Mouse (Mus musculus): ENCODE measurements at regions not wholly inside any gene's neighbourhood (a gene's known extent, or its start where the extent isn't known, plus 50 kb on each side); places are given as distances from the start of the nearest gene placed in this dataset.

GRCm38 (mm10) chr1:18668901-18669300 lies 404.0 kb upstream of the Defb41 start:
- no peak for DNase-seq (ENCODE audit: low spot score in 2 of 2)

GRCm38 (mm10) chr1:18668265-18668664 lies 403.3 kb upstream of the Defb41 start:
- DNase-seq (ENCODE audit: low spot score in 2 of 2): no peak

DNA sequence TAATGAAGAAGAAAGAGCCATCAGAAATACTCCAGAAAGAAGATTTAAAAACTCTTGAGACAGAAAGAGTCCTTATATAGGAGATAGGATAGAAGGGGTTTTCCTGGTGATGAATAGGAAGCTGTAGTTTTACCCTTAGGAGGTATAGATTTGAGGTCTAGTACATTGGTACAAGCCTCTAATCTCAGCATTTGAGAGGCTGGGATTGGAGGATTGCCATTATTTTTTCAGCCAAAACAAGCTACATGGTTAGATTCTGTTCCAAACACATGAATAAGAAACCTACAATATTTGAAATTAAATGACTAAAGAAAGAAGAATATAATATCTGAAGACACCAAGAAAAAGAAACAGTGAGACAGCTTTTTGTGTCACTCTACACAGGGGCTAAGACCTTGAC lies 375.9 kb upstream of the Defb41 start:
- no peak for DNase-seq (ENCODE audit: low spot score in 2 of 2)

- no peak for DNase-seq (ENCODE audit: low spot score in 2 of 2)
Measured at GRCm38 (mm10) chr1:18639460-18640300, 374.7 kb upstream of the Defb41 start.

DNA sequence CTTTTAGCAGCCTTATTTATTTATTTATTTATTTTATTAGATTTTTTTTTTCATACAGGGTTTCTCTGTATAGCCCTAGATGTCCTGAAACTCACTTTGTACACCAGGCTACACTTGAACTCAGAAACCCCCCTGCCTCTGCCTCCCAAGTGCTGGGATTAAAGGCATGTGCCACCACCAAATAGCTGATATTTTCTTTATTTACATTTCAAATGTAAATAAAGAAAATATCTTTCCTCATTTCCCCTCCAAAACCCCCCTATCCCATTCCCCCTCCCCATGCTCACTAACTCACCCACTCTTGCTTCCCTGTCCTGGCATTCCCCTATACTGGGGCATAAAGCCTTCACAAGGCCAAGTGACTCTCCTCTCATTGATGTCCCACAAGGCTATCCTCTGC lies 372.4 kb upstream of the Defb41 start:
- no peak for DNase-seq (ENCODE audit: low spot score in 2 of 2)

DNA sequence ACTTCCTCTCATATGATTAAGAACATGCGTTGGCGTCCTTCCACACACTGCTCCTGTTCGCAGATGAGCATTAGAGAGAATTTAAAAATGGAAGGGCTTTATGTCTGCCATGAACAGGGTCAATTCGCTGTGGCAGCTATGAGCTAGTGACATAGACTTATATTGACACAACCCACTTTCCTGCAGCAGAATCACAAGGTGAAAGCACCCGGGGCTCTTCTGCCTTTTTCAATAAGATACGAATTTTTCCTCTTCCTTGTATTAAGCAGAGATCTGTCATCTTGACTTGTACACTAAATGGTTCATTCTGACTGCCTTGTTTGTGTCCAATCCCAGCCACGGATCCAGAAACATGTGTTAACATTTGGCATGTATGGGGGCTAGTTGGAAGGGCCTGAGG lies 345.3 kb upstream of the Defb41 start:
- DNase-seq (ENCODE audit: low spot score in 2 of 2): no peak

GRCm38 (mm10) chr1:18599864-18600263 lies 334.9 kb upstream of the Defb41 start:
- no peak for DNase-seq (ENCODE audit: low spot score in 2 of 2)

DNA sequence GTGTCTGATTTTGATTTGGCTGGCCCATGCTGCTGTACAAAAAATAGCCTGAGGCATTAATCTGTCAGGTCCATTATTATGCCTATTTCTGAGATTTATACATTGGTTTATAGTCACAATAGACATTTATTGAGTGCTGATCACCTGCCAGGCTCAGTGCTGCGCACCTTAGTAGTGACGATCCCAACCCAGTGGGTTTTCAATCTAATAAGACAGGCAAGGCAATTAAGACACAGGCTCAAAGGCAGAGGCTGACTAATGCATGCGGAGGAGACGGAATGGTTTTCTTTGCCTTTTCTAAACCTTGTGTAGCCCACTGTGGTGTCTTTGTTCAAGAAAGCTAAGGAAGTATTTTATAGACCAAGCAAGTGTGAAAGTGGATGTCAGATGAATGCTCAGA lies 334.0 kb upstream of the Defb41 start:
- DNase-seq (ENCODE audit: low spot score in 2 of 2): no peak

- no peak for DNase-seq (ENCODE audit: low spot score in 2 of 2)
Measured at GRCm38 (mm10) chr1:18583358-18584128, 318.6 kb upstream of the Defb41 start.

GRCm38 (mm10) chr1:18578625-18579024 lies 313.7 kb upstream of the Defb41 start:
- DNase-seq (ENCODE audit: low spot score in 2 of 2): no peak

DNA sequence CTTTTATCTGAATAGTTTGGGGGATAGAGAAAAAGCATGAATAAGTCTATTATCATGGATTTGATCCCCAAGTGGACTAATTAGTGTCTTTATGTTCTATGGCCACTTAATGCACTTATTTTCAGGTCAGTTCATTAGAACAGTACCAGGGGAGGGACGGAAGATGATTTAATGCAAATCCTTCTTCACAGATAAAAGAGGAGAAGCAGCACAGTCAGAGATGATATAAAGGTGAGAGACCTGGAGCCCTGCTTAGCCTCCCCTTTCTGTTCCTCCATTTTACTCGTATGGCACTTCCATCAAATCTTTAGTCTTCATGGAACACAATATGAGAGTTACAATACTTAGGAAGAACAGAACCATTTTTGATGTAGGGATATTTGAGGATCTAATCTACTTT lies 302.1 kb upstream of the Defb41 start:
- DNase-seq (ENCODE audit: low spot score in 2 of 2): no peak

DNA sequence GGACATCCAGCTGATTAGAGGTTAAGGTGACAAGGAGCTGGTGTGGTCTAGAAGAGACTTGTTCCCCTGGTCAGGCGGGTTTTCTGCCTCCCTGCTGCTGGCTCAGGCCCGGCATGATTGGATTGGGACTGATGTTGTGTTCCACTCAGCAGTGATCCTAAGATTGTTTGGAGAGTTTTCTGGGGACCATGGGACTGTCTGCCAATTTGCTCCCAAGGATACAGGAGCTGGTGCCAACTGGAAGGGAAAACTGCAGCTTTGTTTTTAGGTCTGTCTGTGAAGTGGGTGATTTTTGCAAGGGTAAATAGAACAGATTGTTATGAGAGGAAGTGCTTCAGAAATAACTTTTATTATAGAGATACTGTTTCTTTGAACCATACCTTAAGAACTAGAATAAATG lies 286.3 kb upstream of the Defb41 start:
- peak; percentile 30 to 48 for DNase-seq (ENCODE audit: low spot score in 2 of 2)

- no peak for DNase-seq (ENCODE audit: low spot score in 2 of 2)
Measured at GRCm38 (mm10) chr1:18531702-18532101, 266.8 kb upstream of the Defb41 start.

DNA sequence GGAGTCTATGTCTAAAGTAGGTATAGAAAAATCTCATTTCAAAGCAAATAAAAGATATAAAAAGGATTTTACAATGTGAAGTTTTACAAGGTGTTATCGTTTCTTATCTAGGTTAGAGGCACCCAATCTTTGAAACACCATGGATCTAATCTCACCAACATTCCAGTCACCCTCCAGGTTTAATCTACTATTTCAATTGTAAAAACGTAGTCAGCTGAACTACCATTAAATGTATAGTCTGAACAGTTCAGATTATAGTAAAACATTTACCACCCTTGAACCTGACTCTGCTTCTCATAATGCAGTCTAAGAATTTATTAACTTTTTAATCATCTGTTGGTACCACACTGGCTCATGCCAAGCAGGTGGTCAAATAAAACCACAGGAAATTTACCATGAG lies 259.5 kb upstream of the Defb41 start:
- DNase-seq (ENCODE audit: low spot score in 2 of 2): no peak

DNA sequence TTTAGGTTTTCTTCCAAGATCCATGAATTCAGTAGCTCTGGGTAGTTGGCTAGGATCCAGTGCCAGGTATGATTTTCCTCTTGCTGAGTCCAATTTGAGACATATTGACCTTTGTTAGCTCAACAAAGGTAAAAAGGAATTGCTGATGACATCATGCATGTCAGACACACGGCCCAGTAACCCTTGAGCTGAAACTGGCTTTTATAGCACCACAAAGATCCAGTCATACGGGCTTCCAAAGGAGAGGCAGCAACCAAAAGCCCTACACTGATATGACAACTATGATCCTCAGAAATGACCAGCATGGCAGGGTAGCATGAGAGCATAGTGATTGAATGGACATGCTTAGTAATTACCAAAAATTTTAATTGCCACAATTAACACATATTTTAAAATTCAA lies 258.0 kb upstream of the Defb41 start:
- DNase-seq (ENCODE audit: low spot score in 2 of 2): no peak

GRCm38 (mm10) chr1:18512764-18513163 lies 247.8 kb upstream of the Defb41 start:
- no peak for DNase-seq (ENCODE audit: low spot score in 2 of 2)

- no peak for DNase-seq (ENCODE audit: low spot score in 2 of 2)
Measured at GRCm38 (mm10) chr1:18498556-18498955, 233.6 kb upstream of the Defb41 start.

DNA sequence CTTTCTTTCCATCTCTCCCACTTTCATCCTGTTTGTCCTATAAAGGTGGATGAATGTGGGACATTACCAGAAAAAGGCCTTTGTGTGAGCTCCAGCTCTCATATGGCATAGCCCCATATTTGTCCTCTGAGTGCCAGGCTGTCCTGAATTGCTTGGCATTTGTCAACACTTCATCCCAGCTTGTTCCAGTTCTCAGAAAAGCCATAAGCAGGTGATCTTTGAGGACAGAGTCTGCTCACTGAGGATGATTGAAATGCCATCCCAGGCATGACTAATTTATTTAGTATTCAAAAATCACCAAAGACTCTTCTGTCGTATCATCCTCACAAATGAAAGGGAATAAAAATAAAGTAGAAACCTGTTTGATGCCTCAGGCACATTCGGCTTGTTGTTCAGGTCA lies 203.6 kb upstream of the Defb41 start:
- DNase-seq (ENCODE audit: low spot score in 2 of 2): no peak

DNA sequence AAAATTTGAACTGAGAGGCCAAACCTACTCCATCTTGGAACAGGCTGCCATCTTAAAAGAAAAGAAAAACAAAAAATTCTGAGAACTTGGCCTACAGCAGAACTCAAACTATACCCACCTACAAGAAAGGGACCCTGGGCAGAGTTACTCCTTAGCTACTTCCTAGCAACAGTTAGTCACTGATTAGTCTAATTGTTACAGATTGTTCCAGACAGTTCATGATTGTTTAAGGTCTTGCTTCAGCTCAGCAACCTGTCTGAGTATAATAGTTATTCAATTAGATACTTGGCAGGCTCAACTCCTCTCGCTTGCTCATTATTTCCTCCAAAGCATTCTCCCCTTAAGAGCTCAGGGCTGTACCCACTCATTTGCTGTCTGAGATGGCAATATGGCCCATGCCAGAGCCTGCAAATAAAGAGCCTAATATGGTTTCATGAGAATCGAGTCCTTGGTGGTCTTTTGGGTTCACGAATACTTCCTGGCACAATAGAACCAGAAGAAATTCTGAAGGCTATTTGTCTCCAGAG lies 200.4 kb upstream of the Defb41 start:
- no peak for DNase-seq (ENCODE audit: low spot score in 2 of 2)

DNA sequence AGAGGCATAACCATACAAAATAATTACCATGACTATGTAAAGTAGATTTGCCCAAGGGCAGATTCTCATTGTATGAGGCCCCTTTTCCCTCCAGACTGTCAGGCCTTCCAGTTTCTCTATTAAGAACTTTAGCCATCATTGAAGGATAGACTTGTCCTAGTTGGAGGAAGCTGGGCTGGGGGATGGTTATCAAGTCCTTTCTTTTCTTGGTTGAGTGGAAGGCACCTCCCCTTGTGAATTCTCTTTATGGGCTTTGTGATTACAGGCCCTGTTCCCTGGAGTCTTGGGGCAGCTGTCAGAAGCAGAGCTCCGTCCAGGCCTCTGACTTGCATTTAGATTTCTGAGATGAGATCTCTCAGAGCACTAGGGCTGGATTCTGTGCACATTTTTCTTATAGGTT lies 198.3 kb upstream of the Defb41 start:
- DNase-seq (ENCODE audit: low spot score in 2 of 2): no peak

- no peak for DNase-seq (ENCODE audit: low spot score in 2 of 2)
Measured at GRCm38 (mm10) chr1:18416297-18416732, 151.4 kb upstream of the Defb41 start.

- no peak for DNase-seq (ENCODE audit: low spot score in 2 of 2)
Measured at GRCm38 (mm10) chr1:18415879-18416278, 150.9 kb upstream of the Defb41 start.

GRCm38 (mm10) chr1:18412746-18413145 lies 147.8 kb upstream of the Defb41 start:
- DNase-seq (ENCODE audit: low spot score in 2 of 2): no peak

All from layer of hippocampus, adult 8-10 months (tissue).